Mouse (Mus musculus): ENCODE results near the gene Gtse1.

- TF ChIP-seq NANOG (IDR thresholded peaks at IDR 0.05; ENCODE audit: borderline replicate concordance, low read length), result peak; percentile 89
- TF ChIP-seq CTCF (conservative IDR thresholded peaks at IDR 0.05; ENCODE audit: low read length), result no peak
- no peak for TF ChIP-seq POU5F1 (IDR thresholded peaks at IDR 0.05; ENCODE audit: borderline replicate concordance, low read length)
Measured at GRCm38 (mm10) chr15:85813428-85813827, 46.1 kb upstream of the Gtse1 start.

Data from E14TG2a.4 (cell line).